Mouse (Mus musculus) kidney, postnatal 0 days (tissue): ENCODE measurements at regions not wholly inside any gene's neighbourhood (a gene's known extent, or its start where the extent isn't known, plus 50 kb on each side); places are given as distances from the start of the nearest gene placed in this dataset.
A peak's percentile ranks its signal among the peaks of the same experiment; 100 is the strongest.

Experiments
- ATAC-seq: fragments of 200-750 bp; cut with Nextera tagmentation; replicated peaks from 2 replicates; pipeline ENCODE4 v1.8.0; 2017; ENCODE audit warnings: low read depth, moderate number of reproducible peaks, moderate TSS enrichment, moderate library complexity; ENCODE audit not compliant: low FRiP score
- DNase-seq: peaks from one replicate; pipeline ENCODE4 v3.0.0-alpha.2; 2016; ENCODE audit warnings: low spot score
- H3K27ac ChIP-seq: fragments of 300-500 bp; sonication (generic); 2 replicates; pipeline ENCODE4 v1.5.1; 2014; ENCODE audit warnings: mild to moderate bottlenecking
- H3K27me3 ChIP-seq: fragments of 300-500 bp; sonication (generic); 2 replicates; pipeline ENCODE4 v1.6.1; 2014; ENCODE audit warnings: low read length, mixed read lengths; ENCODE audit not compliant: insufficient read depth
- H3K36me3 ChIP-seq: fragments of 300-500 bp; sonication (generic); 2 replicates; pipeline ENCODE4 v1.6.1; 2014; ENCODE audit warnings: low read length, mixed read lengths; ENCODE audit not compliant: insufficient read depth
- H3K4me1 ChIP-seq: fragments of 300-500 bp; sonication (generic); replicated peaks from 2 replicates; pipeline ENCODE4 v1.6.1; 2014; ENCODE audit warnings: antibody characterized with exemption, low read length, mixed read lengths; ENCODE audit not compliant: insufficient read depth
- H3K4me2 ChIP-seq: fragments of 300-500 bp; sonication (generic); 2 replicates; pipeline ENCODE4 v1.6.1; 2014; ENCODE audit warnings: mild to moderate bottlenecking, low read length, moderate library complexity, mixed read lengths
- H3K4me3 ChIP-seq: fragments of 300-500 bp; sonication (generic); replicated peaks from 2 replicates; pipeline ENCODE4 v1.5.1; 2014; ENCODE audit warnings: low read depth, low read length
- H3K9ac ChIP-seq: fragments of 300-500 bp; sonication (generic); 2 replicates; pipeline ENCODE4 v1.6.1; 2014; ENCODE audit warnings: low read depth, low read length
- H3K9me3 ChIP-seq: fragments of 300-500 bp; sonication (generic); replicated peaks from 2 replicates; pipeline ENCODE4 v1.6.1; 2016; ENCODE audit warnings: low read length, inconsistent platforms, mixed read lengths
- CTCF ChIP-seq: IDR thresholded peaks from 2 replicates; pipeline ENCODE4 v1.5.1; 2016; ENCODE audit warnings: antibody characterized with exemption, low read depth, mild to moderate bottlenecking, moderate library complexity
- WGBS: fragments of 180-500 bp; shearing (Covaris S2); extraction: QIAGEN DNeasy Blood & Tissue Kit; methylation state at CpG from one replicate; pipeline ENCODE4 v1.1.7; 2014; 5-methylcytosine and 5-hydroxymethylcytosine counted together

DNA sequence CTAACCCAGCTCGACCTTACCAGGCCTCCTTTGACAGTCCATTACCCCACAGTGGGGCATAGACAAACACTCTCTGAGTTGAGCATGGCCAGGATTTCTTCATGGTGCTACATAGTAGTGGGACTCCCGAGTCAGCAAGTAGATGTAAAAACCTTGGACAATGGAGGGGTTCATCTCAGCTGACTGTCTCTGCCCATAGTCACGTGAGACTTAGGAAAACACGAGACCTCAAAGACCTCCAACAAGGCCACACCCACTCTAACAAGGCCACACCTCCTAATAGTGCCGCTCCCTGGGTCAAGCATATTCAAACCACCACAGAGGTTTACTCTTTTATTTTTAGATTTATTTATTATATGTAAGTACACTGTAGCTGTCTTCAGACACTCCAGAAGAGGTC lies 52.5 kb upstream of the Cldn24 start:
- Histone ChIP-seq H3K9me3 (no peaks in the 10 kb centered on the region), H3K27me3 (no peaks in the 10 kb centered on the region), H3K36me3 (no peaks in the 10 kb centered on the region), H3K4me1 (peaks cover 10% of the 10 kb centered on the region; the same call in 1 of the 2 replicates), H3K4me3 (no peak overlapping the region), H3K4me2 (no peak overlapping the region), H3K27ac (no peak overlapping the region), H3K9ac (no peak overlapping the region)
- DNase-seq (no peak), ATAC-seq (no peak)
- no peak for TF ChIP-seq CTCF
- WGBS = 86% methylated on average over 5 of the region's 5 CpGs

DNA sequence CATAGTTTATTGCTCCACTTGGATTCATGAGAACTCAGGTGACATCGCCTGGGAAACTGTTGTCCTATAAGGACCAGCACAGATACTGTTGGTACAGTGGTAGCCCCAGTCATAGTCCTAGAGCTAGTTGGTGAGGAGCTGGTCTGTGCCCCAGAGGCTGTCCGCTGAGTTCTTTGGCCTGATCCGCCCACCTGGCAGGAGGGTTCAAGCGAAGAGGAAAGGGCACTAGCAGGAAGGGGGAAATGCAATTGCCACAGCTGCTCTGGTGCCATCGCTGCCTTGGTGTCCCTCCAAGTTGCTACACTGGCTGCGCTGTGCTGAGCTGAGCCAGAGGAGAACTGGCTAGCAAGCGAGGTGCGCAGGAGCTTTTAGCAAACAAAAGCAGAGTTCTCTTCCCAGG lies 53.2 kb upstream of the Cldn24 start:
- H3K4me1 ChIP-seq = peaks cover 12% of the 10 kb centered on the region; the same call in 1 of the 2 replicates
- no peaks in the 10 kb centered on the region for H3K36me3 ChIP-seq
- ATAC-seq (no peak), DNase-seq (no peak)
- WGBS = 86% methylated on average over 8 of the region's 8 CpGs
- H3K27ac ChIP-seq = no peak overlapping the region
- H3K4me3 ChIP-seq = no peak overlapping the region
- no peak for TF ChIP-seq CTCF
- H3K9ac ChIP-seq = no peak overlapping the region
- H3K27me3 ChIP-seq = no peaks in the 10 kb centered on the region
- H3K9me3 ChIP-seq = no peaks in the 10 kb centered on the region
- no peak overlapping the region for H3K4me2 ChIP-seq

DNA sequence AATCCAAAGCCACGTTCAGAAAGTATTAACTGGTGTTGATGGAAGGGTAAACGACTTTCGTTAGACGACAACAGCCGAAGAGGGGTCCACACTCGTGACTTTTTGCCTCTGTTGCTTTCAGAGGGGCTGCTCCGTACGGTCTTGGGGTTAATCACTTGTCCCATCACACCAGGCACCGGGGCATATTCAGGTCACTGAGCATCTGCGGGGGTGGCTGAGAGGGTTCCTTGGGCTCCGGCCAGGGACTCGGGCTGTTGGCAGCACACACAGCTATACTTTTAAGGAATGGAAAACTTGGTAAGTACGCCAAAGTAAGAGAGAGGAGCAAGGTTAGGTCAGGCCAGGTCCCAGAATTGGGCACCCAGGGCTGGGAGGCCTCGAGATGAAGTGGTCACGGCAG lies 50.7 kb upstream of the Cdkn2aip start:
- Histone ChIP-seq H3K36me3 (no peaks in the 10 kb centered on the region), H3K9me3 (no peaks in the 10 kb centered on the region), H3K4me1 (peaks cover 18% of the 10 kb centered on the region; the same call in 1 of the 2 replicates), H3K4me3 (peak overlapping the region; percentile 18), H3K27ac (peak overlapping the region; percentile 62; the same call in 1 of the 2 replicates), H3K9ac (no peak overlapping the region), H3K27me3 (no peaks in the 10 kb centered on the region), H3K4me2 (peak overlapping the region; percentile 51)
- WGBS = 14% methylated on average over 15 of the region's 15 CpGs
- no peak for TF ChIP-seq CTCF
- ATAC-seq (peak; percentile 35), DNase-seq (peak; percentile 62)

DNA sequence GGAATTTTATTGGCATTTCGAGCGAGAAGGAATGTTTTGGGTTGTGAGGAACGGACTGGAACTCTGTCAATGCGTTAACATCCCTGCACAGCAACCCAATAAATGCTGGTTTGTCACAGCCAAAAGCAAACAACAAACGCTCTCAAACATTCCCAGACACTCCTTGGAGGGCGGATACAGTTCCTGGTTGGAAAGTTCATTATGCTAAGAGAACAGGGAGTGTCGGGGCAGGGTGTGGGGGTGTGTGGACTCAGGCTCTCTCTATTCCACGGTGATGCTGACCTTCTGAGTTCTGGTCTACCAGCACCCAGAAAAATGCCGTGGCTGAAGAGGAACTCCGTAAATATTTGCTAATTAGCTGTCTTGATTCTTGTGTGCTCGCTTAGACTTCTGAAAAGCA lies 50.3 kb upstream of the Cdkn2aip start:
- H3K4me1 ChIP-seq = peaks cover 18% of the 10 kb centered on the region; the same call in 1 of the 2 replicates
- no peaks in the 10 kb centered on the region for H3K36me3 ChIP-seq
- DNase-seq = peak; percentile 76
- H3K27me3 ChIP-seq = no peaks in the 10 kb centered on the region
- H3K9ac ChIP-seq = no peak overlapping the region
- TF ChIP-seq CTCF = no peak
- ATAC-seq = peak; percentile 81
- 9% methylated on average over 11 of the region's 11 CpGs for WGBS
- peak overlapping the region; percentile 51 for H3K4me2 ChIP-seq
- peak overlapping the region; percentile 62; the same call in 1 of the 2 replicates for H3K27ac ChIP-seq
- peak overlapping the region; percentile 18 for H3K4me3 ChIP-seq
- H3K9me3 ChIP-seq = no peaks in the 10 kb centered on the region
